Mouse (Mus musculus) CD4-positive, CD25-positive, alpha-beta regulatory T cell, adult 4 months (primary cell): ENCODE data around the gene Kctd21. TPM values are rescaled to one million over a fixed set of nuclear protein-coding genes. Genes with fewer than 3 reads are reported as not detected.

Experiments used
- ATAC-seq: one replicate; pipeline ENCODE4 v1.8.0; 2017
- polyA plus RNA-seq, 2 experiments: library from polyadenylated mRNA; unstranded; fragments of 100-300 nt; shearing (Covaris generic); gene quantifications; one replicate each; pipeline ENCODE4 v1.2.1; 2017

Kctd21 gene
- 1 to 10 TPM; 1.7 to 3.1 TPM for polyA plus RNA-seq

DNA sequence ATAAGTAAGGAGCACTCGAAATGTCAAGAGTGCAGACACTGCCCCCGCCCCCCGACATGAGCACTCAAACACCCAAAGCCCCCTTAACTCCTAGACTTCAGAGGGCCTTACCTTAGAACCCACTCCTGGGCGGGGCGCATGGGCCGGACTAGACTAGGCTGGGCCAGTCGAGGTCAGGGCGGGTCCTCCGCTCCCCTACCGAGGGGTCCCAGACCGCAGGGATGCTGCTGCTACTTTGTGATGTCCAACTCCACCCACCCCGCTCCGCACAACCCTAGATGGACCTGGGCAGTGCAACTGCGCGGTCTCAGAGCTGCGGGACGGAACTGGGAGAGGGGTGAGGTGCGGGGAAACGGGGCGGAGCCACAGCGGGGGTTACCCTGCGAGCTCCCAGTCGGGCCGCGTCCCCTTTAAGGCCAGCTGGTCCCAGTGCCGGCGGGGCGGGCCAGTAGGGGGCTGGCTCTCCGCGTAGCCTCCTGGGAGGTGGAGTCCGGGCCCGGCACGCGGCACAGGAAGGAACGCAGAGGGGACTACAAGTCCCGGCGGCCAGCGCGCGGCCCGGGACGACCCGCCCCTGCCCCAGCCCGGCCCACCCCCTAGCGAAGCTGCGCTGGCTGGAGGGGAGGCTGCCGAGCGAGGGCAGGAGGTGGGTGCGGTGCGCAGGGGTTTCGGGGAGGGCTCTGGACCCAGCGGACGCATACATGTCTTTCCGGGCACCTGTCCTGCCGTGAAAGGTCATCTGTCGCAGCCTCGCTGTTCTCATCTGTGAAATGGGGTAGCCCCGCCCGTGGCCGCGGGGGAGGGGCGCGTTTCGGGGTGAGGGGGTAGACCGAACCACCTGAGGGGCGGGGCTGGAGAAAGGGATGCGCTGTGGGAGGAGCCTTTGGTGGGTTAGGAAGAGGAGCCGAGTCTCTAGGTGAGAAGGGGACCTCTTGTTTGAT is at the start of gene Kctd21, which contains the start of gene Usp35:
Gene Kctd21, plus strand, starts transcription at position 602 of the 941 bp plus-strand sequence.
Gene Usp35, minus strand, starts transcription at position 295 of the 941 bp plus-strand sequence.
- peak; percentile 90 for ATAC-seq

DNA sequence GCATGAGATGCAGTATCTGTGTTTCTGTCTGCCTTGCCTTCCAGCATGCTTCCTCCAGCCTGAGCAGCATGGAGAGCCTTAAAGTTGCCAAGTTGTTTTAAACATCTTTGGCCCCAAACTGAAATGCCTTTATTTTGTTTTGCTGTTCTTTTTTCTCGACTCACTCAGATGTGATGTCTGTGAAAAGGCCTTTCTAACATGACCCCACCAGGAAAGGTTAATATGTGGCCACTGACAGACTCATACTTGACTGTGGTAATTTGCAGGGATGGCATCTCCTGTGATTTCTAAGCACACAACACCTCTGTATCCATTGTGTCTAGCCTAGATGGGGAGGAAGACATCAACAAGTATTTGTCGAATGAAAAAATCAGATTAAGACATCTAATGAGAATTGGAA is 35.1 kb upstream of the Kctd21 start:
- ATAC-seq, result no peak

DNA sequence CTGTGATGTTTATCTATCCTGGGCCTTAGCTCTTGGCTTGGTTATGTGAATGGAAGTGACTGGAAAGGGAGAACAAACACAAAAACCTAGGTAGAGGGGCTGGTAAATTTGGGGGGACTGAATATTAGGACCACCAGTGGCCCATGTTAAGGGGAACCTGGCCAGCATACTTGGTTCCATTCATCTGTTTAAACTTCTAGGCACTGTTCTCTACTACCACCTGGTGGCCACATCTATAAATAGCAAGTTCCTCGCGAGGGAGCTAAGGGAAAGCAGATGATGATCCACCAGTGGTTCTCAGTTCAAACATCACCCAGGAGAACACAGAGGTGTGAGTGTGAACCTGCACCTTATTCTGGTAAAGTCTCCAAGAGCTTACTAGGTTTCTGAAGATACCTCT is 34.7 kb upstream of the Kctd21 start:
- peak; percentile 57 for ATAC-seq

DNA sequence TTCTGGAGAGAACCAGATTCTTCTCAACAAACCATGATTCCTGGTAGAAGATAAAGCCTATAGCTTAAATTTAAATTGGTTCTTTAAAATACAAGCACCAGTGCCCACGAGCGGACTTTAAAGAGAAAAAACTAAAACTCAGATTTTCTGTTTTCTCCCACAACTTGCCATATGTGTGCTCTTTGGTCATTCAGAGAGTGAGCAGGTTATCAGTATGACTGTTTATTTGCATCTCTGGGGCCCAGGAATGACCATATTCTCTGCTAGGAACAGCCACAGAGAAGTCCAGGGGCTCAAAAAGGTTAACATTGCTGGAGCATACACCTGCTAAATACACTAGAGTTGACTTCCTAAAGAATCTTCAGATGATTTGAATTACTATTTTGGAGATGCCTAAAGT is 33.8 kb upstream of the Kctd21 start:
- ATAC-seq, result no peak

DNA sequence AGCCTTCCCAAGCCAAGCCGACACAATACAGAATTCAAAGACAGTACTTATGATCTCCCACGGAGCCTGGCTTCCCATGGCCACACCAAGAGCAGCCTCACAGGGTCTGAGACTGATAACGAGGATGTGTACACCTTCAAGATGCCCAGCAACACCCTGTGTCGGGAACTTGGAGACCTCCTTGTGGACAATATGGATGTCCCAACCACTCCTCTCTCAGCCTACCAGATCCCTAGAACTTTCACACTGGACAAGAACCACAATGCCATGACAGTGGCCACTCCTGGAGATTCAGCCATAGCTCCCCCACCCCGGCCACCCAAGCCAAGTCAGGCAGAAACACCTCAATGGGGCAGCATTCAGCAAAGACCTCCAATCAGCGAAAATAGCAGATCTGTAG is 33.2 kb upstream of the Kctd21 start:
- ATAC-seq, result no peak

DNA sequence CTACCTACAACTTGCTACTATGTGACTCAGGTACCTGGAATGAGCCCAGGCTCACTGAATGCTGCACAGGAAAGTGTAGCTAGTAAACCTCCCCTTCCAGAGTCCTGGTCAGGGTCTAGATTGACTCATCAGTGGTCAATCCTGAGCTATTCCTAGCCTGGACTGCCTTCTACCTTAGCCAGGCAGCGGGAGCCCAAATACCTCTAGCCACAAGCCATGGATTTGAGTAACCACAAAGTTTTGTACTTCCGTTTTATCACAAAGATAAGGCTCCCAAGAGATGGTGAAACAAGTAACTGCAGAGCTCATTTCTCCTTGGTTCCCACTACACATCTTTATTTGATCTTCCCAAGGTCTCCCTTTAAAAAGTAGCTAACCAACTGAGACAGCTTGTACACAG is 31.2 kb upstream of the Kctd21 start:
- no peak for ATAC-seq

DNA sequence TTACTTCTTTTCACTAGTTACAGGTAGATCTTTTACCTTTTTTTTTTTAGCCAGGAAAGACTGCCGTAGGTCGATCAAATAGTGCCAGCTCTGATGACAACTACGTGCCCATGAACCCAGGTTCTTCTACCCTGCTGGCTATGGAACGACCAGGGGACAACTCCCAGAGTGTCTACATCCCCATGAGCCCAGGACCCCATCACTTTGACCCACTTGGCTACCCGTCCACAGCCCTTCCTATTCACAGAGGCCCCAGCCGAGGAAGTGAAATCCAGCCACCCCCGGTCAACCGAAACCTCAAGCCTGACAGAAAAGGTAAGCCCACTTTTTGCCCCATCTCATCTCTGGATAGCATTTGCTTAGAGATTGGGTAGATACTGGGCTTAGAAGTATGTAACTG is 30.8 kb upstream of the Kctd21 start:
- ATAC-seq, result no peak

DNA sequence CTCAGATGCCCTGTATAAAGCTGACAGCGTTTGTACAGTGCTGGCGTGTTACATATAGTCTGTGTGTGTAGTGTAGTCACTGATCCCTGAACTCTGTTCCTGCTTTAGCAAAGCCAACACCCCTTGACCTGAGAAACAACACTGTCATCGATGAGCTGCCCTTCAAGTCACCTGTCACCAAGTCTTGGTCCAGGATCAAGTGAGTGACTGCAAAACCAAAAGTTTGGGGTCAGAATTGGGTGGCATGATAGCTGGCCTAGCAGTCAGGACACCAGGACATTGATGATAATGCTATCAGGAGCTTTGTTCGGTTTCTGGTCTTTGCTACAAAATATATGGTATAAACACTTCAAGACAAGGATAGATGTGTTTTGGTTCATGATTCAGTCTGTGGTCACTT is 29.9 kb upstream of the Kctd21 start:
- ATAC-seq, result no peak

DNA sequence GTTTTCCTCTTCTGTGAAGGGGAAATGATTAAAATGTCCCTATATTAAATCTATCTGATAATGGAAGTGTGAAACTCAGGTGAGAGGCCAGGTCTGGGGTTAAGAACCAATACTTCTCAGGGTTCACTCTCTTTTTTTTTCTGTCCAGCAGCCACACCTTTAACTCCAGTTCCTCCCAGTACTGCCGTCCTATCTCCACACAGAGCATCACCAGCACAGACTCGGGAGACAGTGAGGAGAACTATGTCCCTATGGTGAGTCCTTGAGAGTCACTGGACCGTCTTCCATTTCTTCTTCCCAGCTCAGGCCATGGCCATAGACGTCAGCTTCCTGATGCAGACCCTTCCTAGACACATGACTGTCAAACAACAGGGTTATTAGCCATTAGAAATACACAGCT is 29.3 kb upstream of the Kctd21 start:
- no peak for ATAC-seq

DNA sequence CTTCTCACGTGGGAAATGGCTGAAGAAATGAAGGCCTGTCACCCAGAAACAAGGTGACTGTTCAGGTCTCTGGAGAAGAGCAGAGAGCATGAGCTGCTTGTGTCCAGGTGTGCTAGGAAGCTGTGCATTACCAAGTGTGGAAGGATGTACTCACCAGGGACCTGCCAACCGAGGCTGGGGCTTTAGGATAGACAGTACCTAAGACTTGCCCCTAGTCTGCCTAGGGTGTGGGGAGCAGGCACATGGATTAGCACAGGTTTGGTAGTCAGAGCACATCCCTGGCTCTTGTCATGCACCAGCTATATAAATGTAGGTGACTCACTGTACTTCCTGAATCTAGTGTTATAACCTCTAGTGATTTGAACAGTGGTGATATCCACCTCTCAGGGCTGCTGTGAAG is 28.5 kb upstream of the Kctd21 start:
- ATAC-seq, result no peak

DNA sequence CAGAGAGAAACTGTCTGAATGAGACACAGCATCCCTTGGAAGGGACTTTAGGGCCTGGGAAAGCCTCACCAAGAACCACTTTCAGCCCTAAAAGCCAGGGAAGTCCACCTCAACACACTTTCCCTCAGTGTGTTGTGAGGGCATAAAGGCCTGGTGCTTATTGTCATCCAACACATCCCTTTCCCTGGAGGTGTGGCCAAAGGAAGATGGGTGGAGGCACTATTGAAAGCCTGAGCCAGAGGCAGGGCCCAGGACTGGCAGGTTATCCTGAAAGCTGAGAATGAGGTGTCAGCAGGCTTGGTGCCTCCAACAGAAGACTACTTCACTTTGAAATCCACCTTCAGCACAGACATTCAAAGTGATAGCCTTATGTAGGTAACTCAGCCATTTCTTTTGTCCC is 27.7 kb upstream of the Kctd21 start:
- ATAC-seq, result no peak

DNA sequence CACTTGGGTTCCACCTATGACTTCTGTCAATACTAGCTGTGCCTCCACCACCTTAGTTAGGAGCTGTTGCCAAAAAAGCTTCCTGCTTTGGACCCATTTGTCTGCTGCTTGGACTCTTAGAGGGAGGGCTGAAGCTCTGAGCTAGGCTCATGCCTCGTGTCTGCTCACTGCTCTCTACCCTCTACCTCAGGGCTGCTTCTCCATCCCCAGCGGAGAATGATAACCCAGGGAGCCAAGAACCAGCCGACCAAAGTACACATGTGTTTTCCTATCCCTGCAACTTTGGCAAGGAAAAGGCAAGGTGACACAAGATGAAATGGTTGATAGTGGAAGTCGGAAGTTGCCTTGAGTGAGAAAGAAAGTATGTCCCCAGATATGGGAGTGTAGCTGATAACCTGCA is 26.9 kb upstream of the Kctd21 start:
- no peak for ATAC-seq

DNA sequence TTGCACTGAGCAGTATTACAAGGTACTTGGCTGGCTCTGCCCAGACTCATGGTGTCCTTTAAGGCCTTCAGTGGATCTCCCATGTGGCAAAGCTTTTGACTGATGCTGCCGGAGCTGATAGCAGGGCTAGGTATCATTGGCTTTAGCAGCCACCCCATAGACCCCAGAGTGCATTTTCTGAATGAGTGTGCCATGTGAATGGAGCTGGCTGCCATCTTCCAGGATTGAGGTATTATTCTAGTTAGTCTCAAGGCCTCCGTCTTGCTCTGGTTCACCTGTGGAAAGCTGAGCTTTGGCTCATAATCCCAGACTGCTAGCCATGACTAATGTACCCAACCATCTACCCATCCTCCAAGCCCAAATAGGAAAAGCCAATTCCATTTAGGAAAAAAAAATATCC is 25.3 kb upstream of the Kctd21 start:
- no peak for ATAC-seq

DNA sequence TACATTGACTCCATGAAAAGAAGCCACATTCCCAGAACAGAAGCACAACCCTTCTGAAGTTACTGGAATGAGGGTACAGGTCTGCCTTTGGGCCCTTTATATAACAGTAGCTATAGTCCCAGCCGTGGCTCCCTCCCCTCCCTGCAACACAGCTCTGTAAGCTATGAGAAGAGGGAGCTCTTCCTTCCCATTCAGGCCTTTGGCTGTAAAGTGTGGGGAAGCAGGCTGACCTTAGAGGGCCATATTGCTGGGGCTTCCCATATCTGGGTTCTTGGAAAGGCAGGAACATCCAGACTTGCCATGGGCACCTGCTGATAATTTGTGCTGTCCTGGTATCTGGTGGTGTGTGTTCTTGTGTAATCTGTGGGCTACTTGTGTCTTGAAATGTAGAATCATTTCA is 24.6 kb upstream of the Kctd21 start:
- ATAC-seq, result no peak

DNA sequence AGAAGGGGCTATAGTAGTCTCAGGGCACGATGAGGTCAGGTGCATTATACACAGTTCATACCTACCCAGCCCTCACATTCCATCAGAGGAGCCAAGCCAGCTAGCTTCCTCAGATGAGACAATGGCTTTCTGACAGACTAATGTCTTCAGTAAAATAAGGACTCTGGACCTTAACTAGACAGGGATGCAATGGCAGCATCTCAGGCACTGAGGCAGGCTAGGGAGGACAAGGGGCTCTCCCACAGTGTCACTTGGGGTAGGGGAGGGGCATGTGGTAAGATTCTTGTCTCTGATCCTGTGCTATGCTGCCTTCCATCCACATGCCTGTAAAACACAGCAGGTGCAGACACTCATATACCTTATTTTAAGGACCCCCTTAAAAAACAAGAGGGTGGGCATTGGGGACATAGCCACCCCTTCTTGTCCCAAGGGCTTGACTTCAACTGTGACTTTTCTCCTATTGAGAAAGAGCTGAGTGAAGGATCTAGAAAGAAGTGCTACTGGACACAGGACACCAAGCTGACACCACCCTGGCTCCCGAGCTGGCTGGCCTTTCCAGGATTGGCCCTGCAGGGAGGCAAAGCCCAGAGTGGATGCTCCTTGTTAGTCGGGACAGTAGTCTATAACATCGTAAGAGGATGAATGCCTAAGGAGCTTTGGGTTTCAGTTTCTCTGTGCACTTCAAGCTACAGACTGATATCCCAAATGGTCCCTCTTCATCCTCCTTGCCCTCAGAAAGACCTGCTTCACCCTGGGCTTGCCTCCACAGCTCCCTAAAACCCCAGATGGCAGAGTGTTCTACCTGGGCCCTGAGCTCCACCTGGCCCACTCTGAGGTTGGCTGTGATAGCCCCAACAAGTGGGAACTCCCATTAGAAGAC is 22.4 kb upstream of the Kctd21 start:
- ATAC-seq, result no peak

DNA sequence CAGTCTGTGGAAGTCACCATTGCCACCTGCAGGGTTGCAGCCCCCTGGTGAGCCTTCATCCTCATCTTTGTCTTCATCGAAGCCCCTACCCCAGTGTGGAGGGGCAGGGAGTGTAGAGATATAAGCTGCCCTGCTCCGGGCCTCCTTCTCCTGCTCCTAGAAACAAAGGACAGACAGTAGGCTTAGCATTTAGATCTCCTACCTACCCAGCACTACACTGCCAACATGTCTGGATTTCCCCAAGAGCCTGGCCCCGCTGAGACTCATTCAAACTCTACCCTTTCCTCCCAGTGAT is 21.8 kb upstream of the Kctd21 start:
- no peak for ATAC-seq

DNA sequence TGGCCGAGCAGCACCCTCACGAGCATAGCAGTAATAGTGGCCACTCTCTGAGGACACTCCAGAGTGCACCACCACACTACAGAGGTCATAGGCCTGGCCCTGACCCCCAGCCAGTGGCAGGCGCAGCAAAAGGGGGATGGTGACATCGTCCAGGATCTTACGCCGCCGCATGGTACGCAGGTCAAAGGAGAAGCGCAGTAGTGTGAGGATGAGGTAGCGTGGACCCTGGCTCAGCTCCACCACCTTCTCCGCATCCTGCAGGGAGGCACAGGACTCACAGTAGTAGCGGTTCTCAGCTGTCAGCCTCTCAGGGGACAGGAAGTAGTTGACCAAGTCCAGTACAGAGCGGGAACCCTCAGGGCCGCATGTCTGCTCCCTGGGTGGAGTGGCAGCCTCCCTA is 20.5 kb upstream of the Kctd21 start:
- ATAC-seq, result no peak

DNA sequence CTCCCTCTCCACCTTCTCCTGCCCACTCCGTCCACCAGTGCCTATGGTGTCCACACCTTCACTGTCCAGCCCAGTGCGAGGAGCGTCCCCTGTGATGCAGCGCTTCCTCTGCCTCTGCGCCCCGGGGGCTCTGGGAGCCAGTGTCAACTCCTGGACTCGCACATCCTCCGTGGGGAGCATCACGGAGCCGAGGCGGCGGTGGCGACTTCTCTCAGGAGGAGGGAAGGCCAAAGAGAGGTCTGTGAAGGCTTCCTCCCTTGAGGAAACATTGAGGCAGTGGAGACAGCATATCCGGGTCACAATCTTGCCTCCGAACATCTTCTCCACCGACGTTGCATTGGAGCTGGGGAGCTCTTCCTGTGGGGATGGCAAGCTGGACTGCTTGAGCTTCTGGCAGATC is 19.9 kb upstream of the Kctd21 start:
- ATAC-seq, result no peak

DNA sequence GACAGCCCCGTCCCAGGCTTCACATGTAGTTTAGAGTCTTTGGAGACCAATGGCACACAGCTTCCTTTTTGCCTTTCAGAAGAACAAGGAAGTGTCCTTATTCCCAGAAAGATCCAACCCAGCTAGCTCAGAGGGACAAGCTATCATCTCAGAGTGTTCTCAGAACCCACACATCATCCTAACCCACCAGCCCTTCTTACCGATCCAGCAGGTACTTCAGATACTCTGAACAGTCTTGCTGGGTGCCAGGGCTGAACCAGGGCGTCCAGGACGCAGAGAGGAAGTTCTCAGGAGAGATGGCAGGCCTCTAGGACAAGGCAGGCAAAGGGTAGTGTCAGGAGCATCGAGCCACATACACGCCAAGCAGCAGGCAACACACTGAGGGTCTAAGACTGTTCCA is 19.3 kb upstream of the Kctd21 start:
- no peak for ATAC-seq

DNA sequence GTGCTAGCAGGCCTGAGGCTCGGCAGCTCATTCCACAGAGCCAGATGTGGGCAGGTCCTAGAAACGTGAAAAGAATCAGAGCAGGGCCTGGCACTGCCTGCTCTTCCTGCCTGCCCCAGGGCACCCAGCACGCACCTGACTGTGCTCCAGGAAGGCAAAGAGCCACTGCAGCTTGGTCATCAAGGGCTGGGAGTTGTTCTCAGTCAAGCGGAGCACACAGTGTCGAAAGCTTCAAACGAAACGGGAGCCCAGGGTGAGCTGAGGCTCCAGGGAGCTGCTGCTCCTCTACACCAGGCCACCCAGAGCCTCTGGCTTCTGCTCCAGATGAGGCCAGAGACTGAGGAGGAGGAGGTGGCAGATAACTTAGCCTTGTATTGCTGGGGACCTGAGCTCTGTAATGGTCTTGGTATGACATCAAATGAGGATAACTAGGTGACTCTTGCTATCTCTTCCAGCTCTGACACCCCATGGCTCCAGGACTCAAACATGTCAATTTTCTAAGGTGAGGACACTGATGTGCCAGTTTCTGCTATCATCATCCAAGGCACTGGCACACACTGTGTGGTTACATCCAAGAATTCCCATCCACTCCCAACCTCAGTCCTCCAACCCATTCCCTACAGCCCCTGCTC is 18.6 kb upstream of the Kctd21 start:
- ATAC-seq, result no peak

DNA sequence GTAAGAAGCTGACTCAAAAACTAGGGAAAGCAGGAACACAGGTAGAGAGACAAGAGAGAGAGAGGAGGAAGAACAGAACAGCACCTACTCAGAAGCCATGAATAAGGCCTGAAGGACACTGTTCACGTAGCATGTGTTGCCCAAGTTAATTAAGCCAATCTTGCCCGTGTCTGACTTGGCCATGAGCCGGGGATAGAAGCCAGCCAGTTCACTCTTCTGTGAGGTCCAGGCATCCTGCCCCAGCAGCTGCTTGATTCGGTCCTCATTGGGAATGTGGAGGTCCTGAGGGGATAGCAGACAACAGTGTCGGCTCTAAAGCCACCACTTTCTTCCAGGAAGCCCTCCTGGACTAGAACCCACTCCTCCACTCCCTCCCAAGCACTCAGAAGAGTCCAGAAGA is 17.5 kb upstream of the Kctd21 start:
- no peak for ATAC-seq

DNA sequence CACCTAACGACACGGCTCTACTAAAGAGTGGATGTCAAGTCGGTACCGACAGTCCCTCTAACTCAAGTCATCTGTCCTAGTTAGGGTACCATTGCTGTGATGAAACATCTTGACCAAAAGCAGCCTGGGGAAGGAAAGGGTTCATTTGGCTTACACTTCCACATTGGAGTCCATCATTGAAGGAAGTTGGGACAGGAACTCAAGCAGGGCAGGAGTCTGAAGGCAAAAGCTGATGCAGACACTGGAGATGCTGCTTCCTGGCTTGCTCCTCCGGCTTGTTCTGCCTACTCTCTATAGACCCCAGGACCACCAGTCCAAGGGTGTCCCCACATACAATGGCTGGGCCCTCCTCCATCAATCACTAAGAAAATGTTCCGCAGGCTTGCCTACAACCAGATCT is 16.5 kb upstream of the Kctd21 start:
- ATAC-seq, result no peak

DNA sequence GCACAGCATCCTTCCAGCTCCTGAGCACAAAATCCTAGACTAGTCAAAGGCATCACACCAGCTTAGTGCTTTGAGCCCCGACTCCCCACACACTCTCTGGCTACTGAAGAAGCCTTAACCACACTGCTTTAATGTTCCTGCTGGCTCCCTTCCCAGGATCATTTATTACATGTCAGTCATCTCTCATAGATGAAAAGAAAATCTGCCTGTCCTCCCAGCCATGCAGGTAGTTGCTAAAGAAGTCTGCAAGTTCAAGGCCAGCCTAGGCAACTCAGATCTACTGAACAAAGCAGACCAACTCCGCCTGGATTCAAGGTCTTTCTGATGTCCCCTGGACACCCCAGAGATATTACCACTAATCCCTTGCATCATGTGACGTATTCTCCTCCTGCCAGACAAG is 14.4 kb upstream of the Kctd21 start:
- ATAC-seq, result no peak
